Mouse (Mus musculus): ENCODE data around the gene Catsper1.

Catsper1 gene

DNA sequence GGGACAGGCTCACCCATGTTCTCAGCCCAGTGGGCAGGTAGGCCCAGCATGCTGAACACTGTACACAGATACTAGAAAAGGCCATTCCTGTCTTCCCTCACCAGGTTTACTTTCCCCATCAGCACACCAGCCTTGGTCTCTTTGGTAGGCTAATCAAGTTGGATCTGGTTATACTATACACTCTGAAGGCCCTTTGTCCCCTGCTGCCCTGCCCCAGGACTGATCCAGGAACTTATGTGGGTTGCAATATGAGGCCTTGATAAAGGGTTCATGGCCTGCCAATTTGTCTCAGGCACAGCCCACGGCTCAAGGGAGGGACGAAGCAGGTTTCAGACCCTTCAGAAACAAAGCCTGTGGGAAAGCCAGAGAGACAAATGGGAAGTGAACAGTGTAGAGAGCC is 18.1 kb downstream of the Catsper1 start:
- DNase-seq (ENCODE audit: low spot score), result no peak

GRCm38 (mm10) chr19:5356080-5356479 is 20.5 kb downstream of the Catsper1 start:
- no peak for DNase-seq (ENCODE audit: low spot score)

DNA sequence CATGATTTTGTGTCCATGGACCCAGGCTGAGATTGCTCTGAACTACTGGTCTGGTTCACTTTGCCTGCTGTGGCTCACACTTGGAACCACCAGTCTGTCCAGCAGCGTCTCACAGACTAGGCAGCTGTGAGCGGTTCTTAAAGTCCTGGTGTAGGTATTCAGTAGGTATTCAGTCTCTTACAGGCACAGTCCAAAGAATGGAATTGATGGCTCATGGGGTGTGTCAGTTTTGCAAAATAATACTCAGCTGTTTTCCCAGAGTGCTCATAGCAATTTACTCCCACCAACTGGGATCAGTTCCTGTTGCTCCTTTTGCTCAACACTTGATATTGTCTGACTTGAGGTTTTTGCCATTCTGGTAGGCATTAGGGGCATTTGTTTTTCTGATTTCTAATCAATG is 26.6 kb downstream of the Catsper1 start:
- no peak for DNase-seq (ENCODE audit: low spot score)

DNA sequence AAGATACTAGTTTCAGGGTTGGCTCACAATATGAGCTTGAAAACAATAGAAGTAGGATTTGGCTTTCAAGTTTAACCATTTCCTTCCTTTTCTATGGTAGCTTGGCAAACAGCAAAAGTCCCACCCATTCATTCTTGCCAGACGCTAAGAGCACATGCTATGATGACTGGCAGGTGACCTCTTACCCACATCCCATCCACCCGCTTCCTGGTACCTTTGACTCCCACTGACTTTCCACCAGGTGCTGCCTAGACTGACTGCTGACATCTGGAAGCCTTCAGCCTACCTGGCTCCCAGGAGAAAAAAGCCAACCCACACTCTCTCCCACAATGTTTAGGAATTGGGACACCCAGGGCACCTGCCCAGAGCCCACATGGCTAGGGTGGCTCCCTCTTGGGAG is 28.6 kb downstream of the Catsper1 start:
- DNase-seq (ENCODE audit: low spot score), result no peak

DNA sequence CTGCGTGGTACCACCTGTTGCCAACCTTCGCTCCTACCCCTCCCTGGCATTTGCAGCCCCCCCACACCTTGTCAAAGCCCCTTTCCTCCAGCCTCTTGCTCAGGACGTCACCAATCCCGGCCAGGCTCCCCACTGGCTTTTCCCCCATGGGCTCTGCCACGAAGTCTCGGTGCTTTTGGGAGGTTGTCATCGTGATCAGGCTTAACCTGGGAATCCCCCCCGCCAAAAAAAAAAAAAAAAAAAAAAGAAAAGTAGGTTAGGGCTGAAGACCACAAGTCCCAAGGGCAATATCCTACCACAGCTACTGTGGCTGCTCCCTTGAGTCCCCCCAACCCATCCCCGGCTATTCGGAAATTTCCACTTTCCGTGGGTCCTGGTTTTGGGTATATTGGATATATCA is 30.2 kb downstream of the Catsper1 start:
- DNase-seq (ENCODE audit: low spot score), result no peak

GRCm38 (mm10) chr19:5366175-5367052 is 30.9 kb downstream of the Catsper1 start, which contains the start of gene Eif1ad:
TSS of gene Eif1ad (plus strand) at chr19:5366741.
- DNase-seq (ENCODE audit: low spot score), result peak; percentile 97

DNA sequence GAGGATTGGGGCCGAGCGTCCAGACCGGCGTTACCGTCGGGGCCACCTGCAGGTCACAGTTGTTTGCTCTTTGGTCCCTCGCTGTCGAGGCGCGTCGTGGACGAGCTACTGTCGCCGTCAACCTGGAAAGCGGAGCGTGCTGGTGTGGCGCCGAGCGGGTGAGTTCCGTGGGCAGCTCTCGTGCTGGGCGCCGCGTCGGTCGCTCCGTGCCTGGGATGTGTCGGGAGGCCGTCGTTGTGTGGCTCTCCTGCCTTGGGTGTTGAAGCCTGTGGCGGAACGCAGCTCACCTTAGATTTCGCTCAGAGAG is 31.5 kb downstream of the Catsper1 start, which contains the start of gene Banf1:
TSS of gene Banf1 (minus strand) at position 116 of the 307 bp plus-strand sequence.
- DNase-seq (ENCODE audit: low spot score), result no peak

- DNase-seq (ENCODE audit: low spot score), result no peak
Measured at GRCm38 (mm10) chr19:5367455-5367854, 31.9 kb downstream of the Catsper1 start.

DNA sequence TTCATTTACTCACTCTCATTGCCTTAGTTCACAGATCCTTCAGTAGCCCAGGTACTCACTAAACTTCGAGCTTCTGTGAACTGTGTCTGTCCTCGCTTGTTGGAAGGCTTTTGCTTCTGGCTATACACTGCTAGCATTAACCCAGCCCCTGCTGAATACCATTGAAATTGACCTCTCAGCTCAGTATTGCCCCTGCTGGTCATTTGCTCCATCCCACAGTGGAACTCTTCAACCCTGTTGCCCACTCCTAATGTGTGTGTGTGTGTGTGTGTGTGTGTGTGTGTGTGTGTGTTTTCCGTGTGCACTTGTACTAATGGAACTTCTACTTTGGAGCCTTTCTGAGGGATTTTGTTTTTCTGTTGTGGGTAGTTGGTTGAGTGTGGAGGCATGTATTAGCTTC is 35.4 kb downstream of the Catsper1 start:
- no peak for DNase-seq (ENCODE audit: low spot score)

DNA sequence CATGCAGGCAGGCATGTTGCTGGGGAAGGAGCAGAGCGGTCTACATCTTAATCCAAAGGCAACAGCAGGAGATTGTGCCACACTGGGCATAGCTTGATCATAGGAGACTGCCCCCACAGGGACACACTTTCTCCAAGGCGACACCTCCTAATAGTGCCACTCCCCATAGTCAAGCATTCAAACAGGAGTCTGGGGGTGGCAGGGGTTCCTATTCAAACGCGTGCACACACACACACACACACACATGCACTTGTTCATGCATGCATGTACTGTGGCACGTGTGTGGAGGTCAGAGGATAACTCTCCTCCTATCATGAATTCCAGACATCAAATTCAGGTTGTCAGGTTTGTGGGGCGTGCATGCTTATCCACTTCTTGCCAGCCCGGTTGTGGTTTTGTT is 37.2 kb downstream of the Catsper1 start:
- DNase-seq (ENCODE audit: low spot score), result no peak

DNA sequence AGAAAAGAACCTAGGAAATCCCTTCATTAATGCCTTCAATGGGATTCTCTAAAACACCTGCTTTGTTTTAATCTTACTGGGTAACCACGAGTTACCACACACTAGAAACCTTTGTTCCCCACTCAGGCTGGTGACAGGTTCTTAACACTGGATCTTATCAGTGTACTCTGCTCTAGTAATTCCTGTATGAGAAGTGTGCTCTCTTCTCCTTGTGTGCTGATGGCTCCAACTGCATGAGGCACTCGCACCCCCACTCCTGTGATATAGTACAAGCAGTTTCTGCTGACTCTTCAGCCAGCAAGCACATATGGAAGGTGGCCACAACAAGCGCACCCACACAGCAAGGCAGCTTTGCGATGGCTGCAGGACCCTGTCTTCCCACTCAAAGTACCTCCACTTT is 38.6 kb downstream of the Catsper1 start:
- DNase-seq (ENCODE audit: low spot score), result no peak

- no peak for DNase-seq (ENCODE audit: low spot score)
Measured at GRCm38 (mm10) chr19:5374748-5375147, 39.2 kb downstream of the Catsper1 start.

GRCm38 (mm10) chr19:5377446-5377845 is 41.9 kb downstream of the Catsper1 start:
- no peak for DNase-seq (ENCODE audit: low spot score)

DNA sequence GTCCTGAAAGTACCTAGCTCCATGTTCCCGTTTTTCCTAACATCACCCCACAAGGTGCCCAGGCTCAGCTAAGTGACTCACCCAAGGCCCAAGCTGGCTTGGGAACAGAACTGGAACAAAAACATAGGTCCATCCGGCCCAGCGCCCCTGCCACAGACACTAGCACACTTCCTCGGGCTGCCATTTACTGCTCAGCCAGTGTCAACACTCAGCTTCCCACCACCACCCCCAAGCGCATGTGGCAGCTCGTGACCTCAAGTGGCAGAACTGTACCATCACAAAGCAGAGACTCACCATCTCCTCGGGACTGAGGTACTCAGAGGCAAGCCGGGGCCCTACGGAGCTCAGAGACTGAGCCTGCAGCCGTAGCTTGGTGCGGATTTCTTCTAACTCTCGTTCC is 47.8 kb downstream of the Catsper1 start:
- no peak for DNase-seq (ENCODE audit: low spot score)

- DNase-seq (ENCODE audit: low spot score), result no peak
Measured at GRCm38 (mm10) chr19:5384715-5385114, 49.2 kb downstream of the Catsper1 start.

GRCm38 (mm10) chr19:5388011-5388441 is 52.5 kb downstream of the Catsper1 start:
- DNase-seq (ENCODE audit: low spot score), result peak; percentile 52

GRCm38 (mm10) chr19:5388588-5389242 is 53.2 kb downstream of the Catsper1 start, which contains the start of gene Sart1:
TSS of gene Sart1 (minus strand) at chr19:5388703.
- DNase-seq (ENCODE audit: low spot score), result peak; percentile 96

- DNase-seq (ENCODE audit: low spot score), result no peak
Measured at GRCm38 (mm10) chr19:5389647-5390046, 54.1 kb downstream of the Catsper1 start.

GRCm38 (mm10) chr19:5390416-5390815 is 54.9 kb downstream of the Catsper1 start:
- DNase-seq (ENCODE audit: low spot score), result no peak

DNA sequence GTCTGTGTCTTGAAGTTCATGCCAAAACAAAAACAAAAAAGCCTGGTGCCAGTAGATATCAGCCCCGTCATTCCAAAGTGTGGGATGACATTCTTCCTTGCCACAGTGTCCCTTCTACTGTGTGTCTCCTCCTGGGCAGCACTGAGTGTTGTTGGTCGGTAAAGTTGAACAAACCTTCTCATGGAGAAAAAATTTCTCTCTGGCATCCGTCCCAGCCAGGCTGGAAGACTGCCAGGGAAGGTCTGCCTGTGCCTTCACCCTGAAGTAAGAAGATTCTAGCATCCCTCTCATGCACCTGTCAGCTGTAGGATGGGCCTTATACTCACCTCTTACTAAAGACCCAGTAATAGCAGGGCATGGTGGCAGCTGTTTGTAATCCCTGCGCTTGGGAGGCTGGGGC is 57.4 kb downstream of the Catsper1 start:
- peak; percentile 68 for DNase-seq (ENCODE audit: low spot score)

Measured in testis, postnatal 14 days (tissue).